Mouse (Mus musculus): ENCODE measurements around the gene Arpc4.
A peak's percentile ranks its signal among the peaks of the same experiment; 100 is the strongest.
"Not testable (repeated sequence)": the region's sequence is repeated elsewhere in the genome, so short reads cannot be mapped to it uniquely, and the experiment has no call there.

Arpc4 gene

DNA sequence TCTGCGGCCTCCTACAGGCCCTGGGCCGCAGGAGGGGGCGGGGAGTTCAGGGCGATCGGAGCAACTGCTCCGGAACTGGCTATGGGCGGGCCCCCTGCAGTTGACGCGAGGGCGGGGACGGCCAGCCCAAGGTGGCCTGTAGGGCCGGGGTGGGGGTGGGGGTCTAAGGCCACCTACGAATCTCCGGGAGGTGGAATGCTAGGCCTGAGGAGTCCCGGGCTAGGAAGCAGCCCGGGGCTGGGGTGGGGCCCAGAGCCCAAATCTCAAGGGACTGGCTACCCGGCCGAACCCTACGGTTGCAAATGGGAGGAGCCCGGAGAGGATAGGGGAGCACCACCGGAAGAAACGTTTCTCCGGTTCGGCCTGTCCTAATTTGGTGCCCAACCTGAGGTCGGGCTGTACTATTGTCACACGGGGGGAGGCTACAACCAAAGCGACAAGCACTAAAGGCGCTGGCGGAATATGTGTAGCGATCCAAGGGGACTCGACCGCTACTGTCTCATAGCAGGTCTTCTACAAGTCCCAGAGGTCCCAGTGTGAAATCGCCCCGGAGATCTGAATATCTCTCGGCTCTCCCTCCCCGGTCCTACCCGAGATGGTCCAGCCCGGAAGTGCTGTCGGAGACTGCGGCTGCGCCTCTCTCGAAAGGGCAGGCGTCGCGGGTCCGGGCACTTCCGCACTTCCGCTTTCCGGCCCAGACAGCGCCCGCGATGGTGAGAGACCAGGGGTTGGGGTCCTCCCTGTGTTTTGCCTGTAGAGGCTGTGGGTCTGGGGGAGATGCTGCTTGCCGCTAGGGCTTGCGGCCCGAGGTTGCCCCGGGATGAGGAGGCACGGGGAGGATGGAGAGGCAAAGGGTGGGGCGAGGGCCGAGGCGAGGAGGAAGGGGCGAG is at the start of gene Arpc4, which contains the start of gene Tada3:
Arpc4 (plus strand) TSS at position 620 of the 890 bp plus-strand sequence.
Tada3 (minus strand) TSS at position 388 of the 890 bp plus-strand sequence.
- peak; percentile 90 for DNase-seq

DNA sequence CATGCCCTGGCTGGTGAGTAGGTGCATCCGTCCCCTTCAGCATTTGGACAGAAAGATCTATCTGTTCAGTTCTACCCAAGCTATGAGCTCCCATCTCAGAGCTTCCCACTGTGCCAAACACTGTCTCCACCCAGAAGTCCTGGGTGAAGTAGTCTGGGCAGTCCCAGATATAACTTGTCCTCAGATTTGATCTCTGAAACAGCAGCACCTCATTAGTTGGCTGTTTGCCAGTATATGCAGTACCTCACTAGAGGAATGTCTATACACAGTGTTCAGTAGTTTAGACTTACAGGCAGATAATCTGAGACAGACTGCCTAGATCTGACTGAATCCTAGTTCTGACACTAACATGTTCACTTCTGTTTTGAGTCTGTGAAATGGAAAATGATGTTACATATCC is 48.5 kb upstream of the Arpc4 start:
- no peak for DNase-seq

- no peak for DNase-seq
Measured at GRCm38 (mm10) chr6:113330547-113330946, 47.4 kb upstream of the Arpc4 start.

DNA sequence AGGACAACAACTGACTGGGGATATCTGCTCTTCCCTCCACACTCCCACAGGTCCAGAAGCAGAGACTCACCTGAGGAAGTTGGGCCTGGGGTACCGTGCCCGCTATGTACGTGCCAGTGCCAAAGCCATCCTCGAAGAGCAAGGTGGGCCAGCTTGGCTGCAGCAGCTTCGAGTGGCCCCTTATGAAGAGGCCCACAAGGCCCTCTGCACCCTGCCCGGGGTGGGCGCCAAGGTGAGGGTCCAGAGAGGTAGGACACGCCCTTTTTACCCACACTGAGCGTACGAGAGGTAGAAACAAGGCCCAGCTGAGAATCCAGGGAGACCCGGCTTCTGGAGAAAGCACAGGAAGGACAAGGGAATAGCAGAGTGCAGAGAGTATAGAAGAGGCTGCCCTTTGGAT is 46.2 kb upstream of the Arpc4 start:
- DNase-seq, result no peak

- not testable (repeated sequence) for DNase-seq
Measured at GRCm38 (mm10) chr6:113332734-113333133, 45.2 kb upstream of the Arpc4 start.

DNA sequence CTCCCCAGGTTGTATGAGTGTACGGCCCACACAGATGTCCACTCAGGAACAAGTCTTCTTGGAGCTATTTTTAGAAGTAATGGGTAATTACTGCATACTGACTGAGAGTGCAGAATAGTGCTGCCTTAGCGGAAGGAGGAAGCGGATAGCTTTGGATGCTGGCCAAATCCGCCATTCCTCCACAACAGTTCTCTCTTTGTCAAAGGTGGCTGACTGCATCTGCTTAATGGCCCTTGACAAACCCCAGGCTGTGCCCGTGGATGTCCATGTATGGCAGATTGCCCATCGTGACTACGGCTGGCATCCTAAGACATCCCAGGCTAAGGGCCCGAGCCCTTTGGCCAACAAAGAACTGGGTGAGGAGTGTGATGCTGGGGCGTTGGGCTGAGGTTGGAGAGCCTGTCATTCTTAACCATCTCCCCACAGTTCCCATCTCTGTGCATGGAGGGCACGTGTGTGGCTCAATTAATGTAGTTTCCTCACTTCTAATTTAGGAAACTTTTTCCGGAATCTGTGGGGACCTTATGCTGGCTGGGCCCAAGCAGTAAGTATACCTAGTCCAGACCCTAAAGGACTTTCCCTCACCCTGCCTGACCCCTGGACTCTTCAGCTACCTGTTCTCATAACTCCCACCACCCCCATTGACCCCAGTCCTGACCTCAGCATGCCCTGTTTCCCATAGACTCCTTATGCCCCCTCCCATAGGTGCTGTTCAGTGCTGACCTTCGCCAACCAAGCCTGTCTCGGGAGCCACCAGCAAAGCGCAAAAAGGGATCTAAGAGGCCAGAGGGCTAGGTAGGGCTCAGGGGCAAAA is 44.6 kb upstream of the Arpc4 start:
- DNase-seq, result peak; percentile 51

DNA sequence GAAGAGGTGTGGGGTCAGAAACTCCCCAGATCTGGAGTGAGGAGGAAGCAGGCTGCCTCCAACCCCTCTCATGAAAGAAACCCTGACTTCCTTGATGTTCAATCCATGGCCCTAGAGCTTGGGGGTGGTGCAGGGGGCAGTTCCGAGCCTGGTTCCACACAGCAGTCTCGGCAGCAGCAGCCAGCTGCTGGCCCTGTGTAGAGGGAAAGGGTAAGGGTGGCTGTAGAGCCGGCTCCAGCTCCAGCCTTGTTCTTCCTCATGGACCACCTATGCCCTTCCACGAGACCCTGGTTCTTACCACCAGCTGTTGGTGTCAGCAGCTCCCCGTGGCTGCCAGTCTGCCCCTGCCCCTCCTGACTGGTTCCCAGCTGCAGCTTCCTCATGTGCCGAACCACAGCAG is 43.7 kb upstream of the Arpc4 start:
- DNase-seq, result no peak

- DNase-seq, result no peak
Measured at GRCm38 (mm10) chr6:113336852-113337620, 40.9 kb upstream of the Arpc4 start.

DNA sequence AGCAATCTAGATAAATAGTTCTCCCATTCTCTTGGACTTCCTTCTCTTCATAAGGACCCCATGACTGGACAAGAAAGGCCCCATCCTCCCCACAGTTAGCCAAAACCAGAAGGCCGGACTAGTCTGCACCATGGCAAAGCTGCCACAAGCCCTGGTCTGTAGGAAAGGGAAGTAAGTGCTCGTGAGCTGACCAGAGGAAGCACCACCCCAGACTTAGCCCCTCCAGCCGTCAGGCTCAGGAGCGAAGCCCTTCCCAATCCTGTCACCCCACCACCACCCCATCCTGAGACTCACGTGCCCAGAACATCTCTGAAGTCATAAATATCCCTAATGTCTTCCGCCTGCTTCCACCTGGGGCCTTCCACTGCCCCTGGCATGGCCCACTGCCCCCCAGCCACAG is 36.3 kb upstream of the Arpc4 start:
- peak; percentile 27 for DNase-seq

GRCm38 (mm10) chr6:113342297-113342696 is 35.6 kb upstream of the Arpc4 start:
- peak; percentile 29 for DNase-seq

- peak; percentile 80 for DNase-seq
Measured at GRCm38 (mm10) chr6:113343177-113344092, 34.5 kb upstream of the Arpc4 start, which contains the start of gene Camk1. Gene Camk1, minus strand, starts transcription at chr6:113343984.

GRCm38 (mm10) chr6:113344321-113344720 is 33.6 kb upstream of the Arpc4 start:
- DNase-seq, result no peak

GRCm38 (mm10) chr6:113346897-113347296 is 31.0 kb upstream of the Arpc4 start:
- DNase-seq, result no peak

DNA sequence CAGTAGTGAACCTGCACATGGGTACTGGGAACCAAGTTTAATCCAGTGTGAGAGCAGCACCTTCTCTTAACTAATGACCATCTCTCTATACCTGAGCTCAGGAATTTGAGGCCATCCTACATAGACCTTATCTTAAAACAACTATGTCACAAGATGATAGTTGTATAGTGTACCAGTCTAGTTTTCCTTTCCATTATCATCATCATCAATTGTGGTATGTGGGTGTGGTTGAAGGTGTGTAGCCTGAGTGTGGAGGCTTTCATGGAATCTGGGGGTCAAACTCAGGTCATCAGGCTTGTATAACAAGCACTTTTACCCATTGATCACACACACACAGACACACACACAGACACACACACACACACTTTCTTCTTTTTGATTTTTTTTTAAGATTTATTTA is 27.4 kb upstream of the Arpc4 start:
- no peak for DNase-seq

DNA sequence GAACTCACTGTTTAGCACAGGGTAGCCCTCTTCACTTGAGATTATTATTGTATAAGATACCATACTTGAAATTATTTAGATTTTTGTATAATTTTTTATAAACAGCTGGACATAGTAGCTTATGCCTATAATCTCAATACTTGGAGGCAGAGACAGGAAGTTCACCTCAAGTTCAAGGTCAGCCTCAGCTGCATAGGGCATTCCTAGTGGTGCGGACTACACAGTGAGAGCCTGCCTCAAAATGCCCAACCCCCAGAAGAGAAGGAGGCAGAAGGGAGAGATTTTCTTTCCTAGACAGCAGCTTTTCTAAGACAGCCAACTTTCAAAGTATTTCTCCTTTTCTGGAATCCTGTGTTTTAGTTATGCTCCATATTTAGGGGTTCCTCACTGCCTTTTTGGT is 26.8 kb upstream of the Arpc4 start:
- DNase-seq, result no peak

GRCm38 (mm10) chr6:113351653-113352052 is 26.3 kb upstream of the Arpc4 start:
- no peak for DNase-seq

DNA sequence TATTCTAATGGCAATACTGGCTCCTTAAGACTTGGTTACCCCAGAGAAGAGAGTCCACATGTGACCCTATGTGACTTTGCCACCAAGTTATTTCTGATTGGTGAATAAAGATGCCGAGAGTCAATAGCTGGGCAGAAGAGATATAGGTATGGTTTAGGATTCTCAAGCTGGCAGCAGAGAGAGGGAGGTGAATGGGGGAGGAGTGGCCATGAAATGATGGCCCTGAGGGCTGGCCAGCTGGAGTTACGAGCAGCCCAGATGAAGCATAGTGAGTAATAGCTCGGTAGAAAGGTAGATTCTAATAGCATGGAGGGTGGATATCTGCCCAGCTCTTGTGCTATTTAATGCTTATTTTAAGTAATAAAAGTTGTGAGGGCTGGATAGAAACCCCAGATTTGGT is 25.1 kb upstream of the Arpc4 start:
- no peak for DNase-seq

DNA sequence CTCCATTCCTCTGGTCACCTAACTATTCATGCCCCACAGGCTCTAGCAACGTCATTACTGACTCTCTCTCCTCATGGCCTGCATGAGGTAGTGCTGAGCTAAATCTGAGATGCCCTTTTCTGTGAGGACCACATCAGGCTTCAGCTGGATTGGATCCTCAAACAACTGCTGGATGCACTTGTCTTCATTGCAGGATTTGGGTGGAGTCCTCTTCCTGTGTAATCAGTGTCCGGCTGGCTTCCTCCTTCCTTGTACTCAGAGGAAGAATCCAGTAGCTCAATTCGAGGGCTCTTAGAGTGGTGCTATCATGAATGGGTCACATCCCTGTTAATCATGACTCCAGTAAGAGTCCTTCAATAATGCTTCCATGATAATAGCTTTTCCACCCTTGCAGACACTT is 24.2 kb upstream of the Arpc4 start:
- DNase-seq, result no peak

DNA sequence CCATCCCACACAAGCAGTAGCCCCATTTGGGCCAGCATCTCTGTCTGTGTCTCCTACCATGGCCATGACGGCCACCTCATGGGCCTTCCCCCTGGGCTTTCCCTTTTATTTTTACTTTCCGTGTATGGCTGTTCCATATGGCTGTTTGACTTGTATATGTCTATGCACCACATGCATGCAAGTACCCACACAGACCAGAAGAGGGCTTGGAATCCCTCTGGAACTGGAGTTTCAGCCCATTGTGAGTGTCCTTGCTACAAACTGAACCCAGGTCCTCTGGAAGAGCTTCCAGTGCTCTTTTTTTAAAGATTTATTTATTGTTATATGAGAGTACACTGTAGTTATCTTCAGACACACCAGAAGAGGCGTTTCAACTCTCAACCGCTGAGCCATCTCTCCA is 16.4 kb upstream of the Arpc4 start:
- no peak for DNase-seq

DNA sequence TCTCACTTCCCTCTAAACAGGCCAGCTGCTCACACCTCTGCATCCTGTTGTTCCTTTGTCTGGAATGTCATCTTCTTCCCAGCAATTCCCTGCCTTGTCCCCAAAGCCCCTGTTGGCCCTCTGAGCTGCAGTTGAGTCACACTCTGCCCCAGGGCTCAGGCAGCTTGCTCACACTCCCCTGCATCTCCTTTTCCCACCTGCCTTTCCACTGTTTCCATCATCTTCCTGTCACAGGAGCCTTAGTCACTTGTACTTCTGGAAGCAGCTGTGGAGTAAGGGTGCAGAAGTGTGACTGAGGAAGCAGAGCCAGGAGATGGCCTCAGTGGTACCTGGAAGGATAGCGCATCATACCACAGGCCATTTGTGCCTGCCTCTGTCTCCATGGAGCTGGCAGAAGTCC is 15.7 kb upstream of the Arpc4 start:
- no peak for DNase-seq

DNA sequence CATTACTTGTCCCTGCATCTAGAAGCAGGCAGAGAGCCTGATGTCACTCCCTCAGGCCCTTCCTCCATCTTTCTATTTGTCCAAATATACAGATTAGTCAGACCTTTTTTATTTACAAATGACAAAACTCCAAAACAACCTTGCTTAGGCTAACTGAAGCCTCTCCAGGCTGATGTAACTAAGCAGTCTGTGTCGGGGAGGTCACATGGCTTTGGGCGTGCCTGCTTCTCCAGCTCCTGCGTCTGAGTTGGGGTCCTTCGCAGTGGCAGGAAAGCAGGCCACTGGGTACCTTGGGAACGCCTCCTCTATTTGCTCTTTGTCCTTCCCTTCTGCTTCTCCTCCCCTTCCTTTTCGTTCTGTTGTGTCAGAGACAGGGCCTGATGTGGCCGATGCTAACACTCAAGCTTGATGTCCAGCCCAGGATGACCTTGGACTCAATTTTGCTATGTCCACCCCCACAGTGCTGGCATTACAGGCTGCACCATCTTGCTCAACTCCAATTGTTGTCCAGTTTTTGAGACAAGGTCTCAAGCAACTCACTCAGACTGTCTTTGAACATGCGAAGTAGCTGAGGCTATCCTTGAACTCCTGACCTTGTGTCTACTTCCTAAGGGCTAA is 13.3 kb upstream of the Arpc4 start:
- no peak for DNase-seq

All from right cerebral cortex, postnatal 25 days (tissue).